Mouse (Mus musculus) hindbrain, embryonic 11.5 days (tissue): ENCODE results near the gene Wnk1. TPM values are rescaled to one million over a fixed set of nuclear protein-coding genes. Genes with fewer than 3 reads are reported as not detected.
"Not testable (repeated sequence)": the region's sequence is repeated elsewhere in the genome, so short reads cannot be mapped to it uniquely, and the experiment has no call there.

Source experiments
- ATAC-seq: fragments of 200-750 bp; cut with Nextera tagmentation; 2 replicates; pipeline ENCODE4 v1.8.0; 2017; ENCODE audit warnings: mild to moderate bottlenecking, moderate TSS enrichment, moderate library complexity; ENCODE audit not compliant: low FRiP score
- DNase-seq: peaks from one replicate; pipeline ENCODE4 v3.0.0-alpha.2; 2015; ENCODE audit warnings: low spot score
- H3K27ac ChIP-seq: fragments of 300-500 bp; sonication (generic); 2 replicates; pipeline ENCODE4 v1.5.1; 2014; ENCODE audit warnings: mild to moderate bottlenecking, low read depth, low read length
- H3K27me3 ChIP-seq: fragments of 300-500 bp; sonication (generic); 2 replicates; pipeline ENCODE4 v1.6.1; 2014; ENCODE audit warnings: mild to moderate bottlenecking, low read length, moderate library complexity, mixed read lengths; ENCODE audit not compliant: control insufficient read depth, insufficient read depth
- H3K36me3 ChIP-seq: fragments of 300-500 bp; sonication (generic); 2 replicates; pipeline ENCODE4 v1.6.1; 2014; ENCODE audit warnings: mild to moderate bottlenecking, low read length, moderate library complexity, mixed read lengths; ENCODE audit not compliant: control insufficient read depth, insufficient read depth
- H3K4me1 ChIP-seq: fragments of 300-500 bp; sonication (generic); replicated peaks from 2 replicates; pipeline ENCODE4 v1.6.1; 2014; ENCODE audit warnings: low read length, mixed read lengths; ENCODE audit not compliant: control insufficient read depth, insufficient read depth
- H3K4me2 ChIP-seq: fragments of 300-500 bp; sonication (generic); replicated peaks from 2 replicates; pipeline ENCODE4 v1.6.1; 2014; ENCODE audit warnings: mild to moderate bottlenecking, low read depth, low read length
- H3K4me3 ChIP-seq: fragments of 300-500 bp; sonication (generic); 2 replicates; pipeline ENCODE4 v1.5.1; 2014; ENCODE audit warnings: low read depth, low read length
- H3K9ac ChIP-seq: fragments of 300-500 bp; sonication (generic); 2 replicates; pipeline ENCODE4 v1.6.1; 2014; ENCODE audit warnings: low read depth, low read length
- H3K9me3 ChIP-seq: fragments of 300-500 bp; sonication (generic); 2 replicates; pipeline ENCODE4 v1.6.1; 2016; ENCODE audit warnings: low read length; ENCODE audit not compliant: control insufficient read depth
- WGBS: fragments of 180-500 bp; shearing (Covaris S2); extraction: QIAGEN DNeasy Blood & Tissue Kit; methylation state at CpG from one replicate; pipeline ENCODE4 v1.1.7; 2014; 5-methylcytosine and 5-hydroxymethylcytosine counted together
- polyA plus RNA-seq: library from polyadenylated mRNA; unstranded; fragments of >200 nt; fragmentation: Nextera tagmentation; extraction: Ambion mirVana; gene quantifications from 2 replicates; pipeline ENCODE4 v1.2.1, GENCODE M21; 2014

The Wnk1 gene
- polyA plus RNA-seq, result 63.9 and 91.7 TPM in 2 replicates

- ATAC-seq, result peak; percentile 95
- peak within 1 kb of the TSS; percentile 96 for H3K27ac ChIP-seq
- peaks cover 2% of the 10 kb centered on the region; the same call in 1 of the 2 replicates for H3K4me1 ChIP-seq
- no peaks in the 10 kb centered on the region for H3K9me3 ChIP-seq
- WGBS, result under 1% methylated on average over 52 of the region's 59 CpGs
- H3K4me3 ChIP-seq, result peak within 1 kb of the TSS; percentile 94
- H3K27me3 ChIP-seq, result no peaks in the 10 kb centered on the region
- peak within 1 kb of the TSS; percentile 89 for H3K4me2 ChIP-seq
- H3K9ac ChIP-seq, result peak within 1 kb of the TSS; percentile 89
- no peaks in the 10 kb centered on the region for H3K36me3 ChIP-seq
- DNase-seq, result peak; percentile 99
Measured at GRCm38 (mm10) chr6:120038366-120039255, at the start of gene Wnk1. TSS of gene Wnk1 (minus strand) at chr6:120038672.

- not testable (repeated sequence) for H3K4me1 ChIP-seq, H3K9ac ChIP-seq, H3K9me3 ChIP-seq, H3K4me3 ChIP-seq, DNase-seq, H3K27ac ChIP-seq, ATAC-seq, H3K27me3 ChIP-seq, H3K36me3 ChIP-seq, H3K4me2 ChIP-seq
- 88% methylated on average over 6 of the region's 8 CpGs for WGBS
Measured at GRCm38 (mm10) chr6:120087041-120087440, 48.6 kb upstream of the Wnk1 start.

- DNase-seq, result no peak
- Histone ChIP-seq H3K27me3 (no peaks in the 10 kb centered on the region), H3K4me2 (no peak overlapping the region), H3K4me3 (no peak overlapping the region), H3K27ac (no peak overlapping the region), H3K9ac (no peak overlapping the region), H3K36me3 (no peaks in the 10 kb centered on the region), H3K4me1 (no peaks in the 10 kb centered on the region), H3K9me3 (no peaks in the 10 kb centered on the region)
- 80% methylated on average over 3 of the region's 3 CpGs for WGBS
- ATAC-seq, result no peak
Measured at GRCm38 (mm10) chr6:120085832-120086231, 47.4 kb upstream of the Wnk1 start.

- Histone ChIP-seq H3K4me3 (no peak overlapping the region), H3K36me3 (no peaks in the 10 kb centered on the region), H3K9me3 (no peaks in the 10 kb centered on the region), H3K4me1 (no peaks in the 10 kb centered on the region), H3K27me3 (no peaks in the 10 kb centered on the region), H3K9ac (no peak overlapping the region), H3K27ac (no peak overlapping the region), H3K4me2 (no peak overlapping the region)
- 91% methylated on average over 2 of the region's 2 CpGs for WGBS
- no peak for DNase-seq
- ATAC-seq, result no peak
Measured at GRCm38 (mm10) chr6:120084983-120085382, 46.5 kb upstream of the Wnk1 start.

- Histone ChIP-seq H3K4me3 (no peak overlapping the region), H3K9ac (no peak overlapping the region), H3K9me3 (no peaks in the 10 kb centered on the region), H3K27me3 (no peaks in the 10 kb centered on the region), H3K4me1 (no peaks in the 10 kb centered on the region), H3K36me3 (no peaks in the 10 kb centered on the region), H3K27ac (no peak overlapping the region), H3K4me2 (no peak overlapping the region)
- no peak for ATAC-seq
- 72% methylated on average over 6 of the region's 6 CpGs for WGBS
- no peak for DNase-seq
Measured at GRCm38 (mm10) chr6:120083442-120083841, 45.0 kb upstream of the Wnk1 start.

DNA sequence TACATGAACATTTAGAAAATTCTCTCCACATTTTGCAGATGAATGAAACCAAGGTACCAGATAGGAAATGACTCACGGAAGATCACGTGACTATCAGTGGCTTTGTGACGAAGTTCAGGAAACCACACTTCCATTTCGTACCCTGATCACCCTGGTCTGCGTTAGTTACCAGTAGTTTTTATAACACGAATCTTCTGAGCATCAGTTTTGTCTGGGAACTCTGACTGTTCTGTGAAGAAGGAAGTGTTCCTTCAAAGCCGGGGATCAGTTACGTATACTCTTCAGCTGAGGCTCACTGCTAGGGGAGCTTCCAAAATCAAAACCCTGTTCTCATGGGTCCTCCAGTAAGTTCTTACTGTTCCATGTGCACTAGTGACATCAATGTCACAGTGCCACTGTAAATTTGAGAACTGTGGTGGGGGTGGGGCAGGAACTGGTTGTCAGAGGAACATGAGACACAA, 44.5 kb upstream of the Wnk1 start:
- Histone ChIP-seq H3K9me3 (no peaks in the 10 kb centered on the region), H3K27me3 (no peaks in the 10 kb centered on the region), H3K9ac (no peak overlapping the region), H3K36me3 (no peaks in the 10 kb centered on the region), H3K4me1 (no peaks in the 10 kb centered on the region), H3K4me3 (no peak overlapping the region), H3K4me2 (no peak overlapping the region), H3K27ac (no peak overlapping the region)
- DNase-seq (no peak), ATAC-seq (no peak)
- 87% methylated on average over 8 of the region's 8 CpGs for WGBS

DNA sequence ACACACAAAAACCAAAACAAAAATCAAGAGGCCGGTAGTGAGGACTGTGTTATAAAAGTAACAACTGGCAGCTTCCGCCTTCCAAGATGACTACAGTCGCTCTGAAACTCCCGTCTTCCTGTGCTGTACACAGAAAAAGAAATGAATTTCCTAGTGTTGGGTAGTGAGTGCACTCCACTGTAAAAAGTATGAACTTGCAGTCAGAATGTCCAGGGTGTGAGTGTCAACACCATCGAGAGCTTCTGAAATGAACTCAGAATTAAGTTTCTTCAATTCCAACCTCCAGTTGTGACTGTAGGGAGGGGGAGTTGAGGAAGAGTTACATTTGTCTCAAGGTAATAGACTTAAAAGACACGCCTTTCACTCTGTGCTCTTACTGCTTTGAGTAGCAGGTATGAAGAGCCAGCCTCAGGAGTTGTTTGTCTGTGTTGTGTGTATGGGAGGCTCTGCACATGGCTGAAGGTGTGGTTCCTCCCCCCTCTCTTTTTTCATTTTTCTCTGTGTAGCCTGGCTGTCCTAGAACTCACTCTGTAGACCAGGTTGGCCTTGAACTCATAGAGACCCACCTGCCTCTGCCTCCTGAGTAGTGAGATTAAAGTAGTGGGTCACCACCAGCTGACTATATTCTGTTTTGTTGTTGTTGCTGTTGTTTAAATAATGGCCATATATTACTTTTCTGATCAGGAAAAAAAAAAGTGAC, 43.9 kb upstream of the Wnk1 start:
- Histone ChIP-seq H3K4me3 (no peak overlapping the region), H3K9ac (no peak overlapping the region), H3K27me3 (no peaks in the 10 kb centered on the region), H3K27ac (no peak overlapping the region), H3K9me3 (no peaks in the 10 kb centered on the region), H3K36me3 (no peaks in the 10 kb centered on the region), H3K4me2 (no peak overlapping the region), H3K4me1 (no peaks in the 10 kb centered on the region)
- ATAC-seq (no peak), DNase-seq (no peak)
- WGBS, result 88% methylated on average over 6 of the region's 6 CpGs

DNA sequence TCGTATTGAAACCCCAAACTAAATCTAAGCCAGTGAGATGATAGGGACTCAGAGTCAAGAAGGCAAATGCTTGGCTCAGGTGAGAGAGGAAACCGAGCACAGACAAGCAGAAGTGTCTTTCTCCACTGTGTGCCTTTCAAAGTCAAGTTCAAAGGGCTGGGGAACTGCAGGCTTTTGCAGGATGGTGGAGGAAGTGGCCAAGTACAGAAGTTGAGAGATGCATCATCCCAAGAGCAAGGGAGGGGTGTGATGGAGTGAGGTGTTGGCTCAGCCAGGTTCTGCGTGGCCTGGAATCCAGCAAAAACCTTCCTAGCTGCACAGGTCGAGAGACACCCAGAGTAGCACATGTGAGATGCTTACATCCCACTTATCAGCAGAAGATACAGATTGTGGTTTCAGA, 43.0 kb upstream of the Wnk1 start:
- Histone ChIP-seq H3K4me2 (no peak overlapping the region), H3K27me3 (no peaks in the 10 kb centered on the region), H3K36me3 (no peaks in the 10 kb centered on the region), H3K9me3 (no peaks in the 10 kb centered on the region), H3K4me1 (no peaks in the 10 kb centered on the region), H3K27ac (no peak overlapping the region), H3K9ac (no peak overlapping the region), H3K4me3 (no peak overlapping the region)
- ATAC-seq (no peak), DNase-seq (no peak)
- 86% methylated on average over 4 of the region's 4 CpGs for WGBS
